Mouse (Mus musculus): ENCODE measurements at regions not wholly inside any gene's neighbourhood (a gene's known extent, or its start where the extent isn't known, plus 50 kb on each side); places are given as distances from the start of the nearest gene placed in this dataset.

DNA sequence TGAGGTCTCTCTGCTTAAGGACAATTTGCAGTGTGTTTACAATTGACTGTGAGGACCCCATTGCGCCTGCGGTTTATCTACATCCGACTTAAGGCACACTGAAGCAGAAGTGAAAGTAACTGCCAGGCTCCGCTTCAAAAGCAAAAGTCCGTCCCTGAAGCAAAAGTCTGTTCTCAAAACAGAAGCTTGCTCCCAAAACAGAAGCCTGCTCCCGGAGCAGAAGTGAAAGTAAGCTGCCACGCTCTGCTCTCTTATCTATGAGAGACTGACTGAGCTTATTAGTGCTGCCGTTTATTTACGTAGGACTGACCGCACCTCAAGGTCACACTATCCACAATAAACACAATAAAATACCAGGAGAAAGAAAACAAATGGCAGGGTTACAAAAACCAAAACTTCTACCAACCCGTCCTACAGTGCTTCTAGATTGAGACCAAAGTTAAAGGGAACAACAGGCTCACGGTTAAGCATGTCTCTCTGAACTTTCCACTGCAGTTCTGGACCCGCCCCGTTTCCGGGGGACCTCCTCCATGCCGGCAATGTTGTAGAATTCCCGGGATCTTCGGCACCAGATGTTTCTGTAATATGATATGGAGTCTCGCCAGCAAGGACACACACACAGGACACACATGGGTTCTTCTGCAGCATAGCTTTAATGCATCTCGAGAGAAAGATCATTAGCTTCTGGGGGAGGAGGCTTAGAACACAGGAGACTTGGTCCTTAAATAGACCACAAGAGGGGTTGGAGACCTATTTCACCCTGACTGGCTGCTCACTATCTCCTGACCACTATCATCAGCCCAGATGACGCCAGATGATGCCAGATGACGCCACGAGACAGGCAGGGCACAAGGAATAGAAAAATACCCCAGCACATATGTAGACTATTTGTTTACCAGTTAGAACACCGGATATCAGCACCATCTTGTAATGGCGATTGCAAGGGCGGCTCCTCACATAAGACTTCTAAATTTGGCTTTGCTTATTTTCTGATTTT lies 665.8 kb downstream of the Nebl start:
- DNase-seq (ENCODE audit: low spot score), result peak; percentile 10
